Mouse (Mus musculus) limb, embryonic 14.5 days (tissue): ENCODE measurements around the gene Fras1. TPM values are rescaled to one million over a fixed set of nuclear protein-coding genes. Genes with fewer than 3 reads are reported as not detected.

Source experiments
- ATAC-seq: fragments of 200-750 bp; cut with Nextera tagmentation; 2 replicates; pipeline ENCODE4 v1.8.0; 2017; ENCODE audit warnings: low read depth, moderate number of reproducible peaks, moderate TSS enrichment; ENCODE audit not compliant: low FRiP score
- DNase-seq: peaks from one replicate; pipeline ENCODE4 v3.0.0-alpha.2; 2015; ENCODE audit warnings: low spot score
- H3K27ac ChIP-seq: fragments of 300-500 bp; sonication (generic); replicated peaks from 2 replicates; pipeline ENCODE4 v1.5.1; 2014; ENCODE audit warnings: low read depth, mild to moderate bottlenecking, low read length, moderate library complexity, mixed read lengths
- H3K27me3 ChIP-seq: fragments of 300-500 bp; sonication (generic); 2 replicates; pipeline ENCODE4 v1.6.1; 2014; ENCODE audit warnings: low read length, mixed read lengths; ENCODE audit not compliant: control insufficient read depth, insufficient read depth
- H3K36me3 ChIP-seq: fragments of 300-500 bp; sonication (generic); 2 replicates; pipeline ENCODE4 v1.6.1; 2014; ENCODE audit warnings: mild to moderate bottlenecking, low read length, moderate library complexity, mixed read lengths; ENCODE audit not compliant: control insufficient read depth, insufficient read depth
- H3K4me1 ChIP-seq: fragments of 300-500 bp; sonication (generic); 2 replicates; pipeline ENCODE4 v1.6.1; 2014; ENCODE audit warnings: antibody characterized with exemption, low read length, mixed read lengths; ENCODE audit not compliant: control insufficient read depth, insufficient read depth
- H3K4me2 ChIP-seq: fragments of 300-500 bp; sonication (generic); replicated peaks from 2 replicates; pipeline ENCODE4 v1.6.1; 2014; ENCODE audit warnings: low read depth, mild to moderate bottlenecking, low read length, moderate library complexity; ENCODE audit not compliant: severe bottlenecking
- H3K4me3 ChIP-seq: fragments of 300-500 bp; sonication (generic); replicated peaks from 2 replicates; pipeline ENCODE4 v1.5.1; 2014; ENCODE audit warnings: low read length
- H3K9ac ChIP-seq: fragments of 300-500 bp; sonication (generic); 2 replicates; pipeline ENCODE4 v1.6.1; 2014; ENCODE audit warnings: mild to moderate bottlenecking, low read depth, low read length, moderate library complexity; ENCODE audit not compliant: severe bottlenecking
- H3K9me3 ChIP-seq: fragments of 300-500 bp; sonication (generic); 2 replicates; pipeline ENCODE4 v1.6.1; 2016; ENCODE audit warnings: low read length; ENCODE audit not compliant: control insufficient read depth
- POLR2A ChIP-seq: fragments of 200-500 bp; IDR thresholded peaks from 2 replicates; pipeline ENCODE4 v1.8.0; 2012; ENCODE audit warnings: inconsistent platforms, mild to moderate bottlenecking, moderate library complexity, borderline replicate concordance; ENCODE audit not compliant: insufficient read depth, insufficient read length; ENCODE audit errors: extremely low read depth
- WGBS: fragments of 180-500 bp; shearing (Covaris S2); extraction: QIAGEN DNeasy Blood & Tissue Kit; methylation state at CpG from one replicate; pipeline ENCODE4 v1.1.7; 2014; 5-methylcytosine and 5-hydroxymethylcytosine counted together
- polyA plus RNA-seq, 2 experiments: library from polyadenylated mRNA; depleted of rRNA in 1 of 2; stranded (reverse) in 1 of 2; unstranded in 1 of 2; fragments of >200 nt; fragmentation: Nextera tagmentation in 1 of 2; extraction: Ambion mirVana in 1 of 2; gene quantifications; 2 replicates each; pipeline versions ENCODE4 v1.2.1 to v1.2.3; 2012 to 2014

The Fras1 gene
- polyA plus RNA-seq, 2 experiments, result 10.5 to 30.5 TPM

GRCm38 (mm10) chr5:96452027-96452426, 78.3 kb downstream of the Fras1 start:
- Histone ChIP-seq H3K36me3 (no peaks in the 10 kb centered on the region), H3K27me3 (no peaks in the 10 kb centered on the region), H3K9ac (no peak overlapping the region), H3K4me3 (no peak overlapping the region), H3K27ac (no peak overlapping the region), H3K9me3 (0 out of 2 replicates have a peak, but pooled peaks cover 2% of the 10 kb centered on the region), H3K4me2 (no peak overlapping the region), H3K4me1 (no peaks in the 10 kb centered on the region)
- no peak for DNase-seq
- no peak for TF ChIP-seq POLR2A
- 57% methylated on average over 1 of the region's 1 CpGs for WGBS
- ATAC-seq, result no peak

GRCm38 (mm10) chr5:96453386-96453785, 79.6 kb downstream of the Fras1 start:
- TF ChIP-seq POLR2A, result no peak
- no peak for ATAC-seq
- Histone ChIP-seq H3K36me3 (no peaks in the 10 kb centered on the region), H3K27ac (no peak overlapping the region), H3K4me3 (no peak overlapping the region), H3K27me3 (no peaks in the 10 kb centered on the region), H3K9ac (no peak overlapping the region), H3K9me3 (0 out of 2 replicates have a peak, but pooled peaks cover 2% of the 10 kb centered on the region), H3K4me2 (no peak overlapping the region), H3K4me1 (no peaks in the 10 kb centered on the region)
- no peak for DNase-seq
- WGBS, result 63% methylated on average over 5 of the region's 5 CpGs

- no peak for ATAC-seq
- Histone ChIP-seq H3K4me1 (no peaks in the 10 kb centered on the region), H3K27ac (no peak overlapping the region), H3K9ac (no peak overlapping the region), H3K27me3 (no peaks in the 10 kb centered on the region), H3K4me2 (no peak overlapping the region), H3K4me3 (no peak overlapping the region), H3K36me3 (no peaks in the 10 kb centered on the region), H3K9me3 (0 out of 2 replicates have a peak, but pooled peaks cover 2% of the 10 kb centered on the region)
- no peak for TF ChIP-seq POLR2A
- no peak for DNase-seq
- WGBS, result 87% methylated on average over 3 of the region's 3 CpGs
Observed at GRCm38 (mm10) chr5:96454422-96454821, 80.7 kb downstream of the Fras1 start.

GRCm38 (mm10) chr5:96455241-96455640, 81.5 kb downstream of the Fras1 start:
- H3K4me1 ChIP-seq, result no peaks in the 10 kb centered on the region
- no peak overlapping the region for H3K27ac ChIP-seq
- no peaks in the 10 kb centered on the region for H3K27me3 ChIP-seq
- no peak overlapping the region for H3K4me3 ChIP-seq
- H3K9me3 ChIP-seq, result 0 out of 2 replicates have a peak, but pooled peaks cover 2% of the 10 kb centered on the region
- no peak overlapping the region for H3K4me2 ChIP-seq
- no peak for TF ChIP-seq POLR2A
- ATAC-seq (no peak), DNase-seq (no peak)
- no peaks in the 10 kb centered on the region for H3K36me3 ChIP-seq
- H3K9ac ChIP-seq, result no peak overlapping the region
- 82% methylated on average over 2 of the region's 2 CpGs for WGBS

- no peak overlapping the region for H3K9ac ChIP-seq
- no peak for ATAC-seq
- H3K27me3 ChIP-seq, result no peaks in the 10 kb centered on the region
- no peaks in the 10 kb centered on the region for H3K9me3 ChIP-seq
- no peak for TF ChIP-seq POLR2A
- no peak for DNase-seq
- H3K27ac ChIP-seq, result no peak overlapping the region
- no peaks in the 10 kb centered on the region for H3K36me3 ChIP-seq
- no peak overlapping the region for H3K4me2 ChIP-seq
- H3K4me1 ChIP-seq, result no peaks in the 10 kb centered on the region
- WGBS, result 59% methylated on average over 4 of the region's 4 CpGs
- H3K4me3 ChIP-seq, result no peak overlapping the region
Observed at GRCm38 (mm10) chr5:96457436-96457958, 83.7 kb downstream of the Fras1 start.
